Mouse (Mus musculus) MEL-GATA-1-ER (cell line): ENCODE data around the gene Rgs8.

Experiments
- DNase-seq: peaks from one replicate; pipeline ENCODE4 v3.0.0-alpha.2; 2012; ENCODE audit warnings: low read depth; ENCODE audit errors: extremely low read depth

Gene Rgs8

GRCm38 (mm10) chr1:153673900-153674299 is 21.1 kb downstream of the Rgs8 start:
- DNase-seq, result no peak

GRCm38 (mm10) chr1:153675591-153675990 is 22.8 kb downstream of the Rgs8 start:
- DNase-seq, result no peak

- DNase-seq, result no peak
Measured at GRCm38 (mm10) chr1:153677635-153678034, 24.8 kb downstream of the Rgs8 start.

GRCm38 (mm10) chr1:153679147-153679546 is 26.3 kb downstream of the Rgs8 start:
- no peak for DNase-seq

GRCm38 (mm10) chr1:153679653-153680052 is 26.8 kb downstream of the Rgs8 start:
- no peak for DNase-seq

- DNase-seq, result no peak
Measured at GRCm38 (mm10) chr1:153680363-153680762, 27.5 kb downstream of the Rgs8 start.

- DNase-seq, result no peak
Measured at GRCm38 (mm10) chr1:153681036-153681435, 28.2 kb downstream of the Rgs8 start.

- DNase-seq, result no peak
Measured at GRCm38 (mm10) chr1:153683190-153683589, 30.4 kb downstream of the Rgs8 start.

- DNase-seq, result no peak
Measured at GRCm38 (mm10) chr1:153685630-153686029, 32.8 kb downstream of the Rgs8 start.

GRCm38 (mm10) chr1:153692526-153692925 is 39.7 kb downstream of the Rgs8 start:
- DNase-seq, result no peak

- no peak for DNase-seq
Measured at GRCm38 (mm10) chr1:153694372-153695120, 41.7 kb downstream of the Rgs8 start.

GRCm38 (mm10) chr1:153695398-153695797 is 42.6 kb downstream of the Rgs8 start:
- no peak for DNase-seq

GRCm38 (mm10) chr1:153696093-153696492 is 43.3 kb downstream of the Rgs8 start:
- no peak for DNase-seq

GRCm38 (mm10) chr1:153696541-153696940 is 43.7 kb downstream of the Rgs8 start:
- DNase-seq, result no peak

GRCm38 (mm10) chr1:153697581-153698251 is 44.9 kb downstream of the Rgs8 start:
- DNase-seq, result no peak

GRCm38 (mm10) chr1:153698311-153699084 is 45.7 kb downstream of the Rgs8 start:
- no peak for DNase-seq

- no peak for DNase-seq
Measured at GRCm38 (mm10) chr1:153700448-153701063, 47.7 kb downstream of the Rgs8 start.

GRCm38 (mm10) chr1:153701461-153701860 is 48.6 kb downstream of the Rgs8 start:
- DNase-seq, result no peak

- DNase-seq, result no peak
Measured at GRCm38 (mm10) chr1:153702166-153702852, 49.5 kb downstream of the Rgs8 start.

GRCm38 (mm10) chr1:153702853-153703410 is 50.1 kb downstream of the Rgs8 start:
- DNase-seq, result no peak
